Mouse (Mus musculus) small intestine, adult 10 weeks (tissue): ENCODE measurements around the gene Chdh. TPM values are rescaled to one million over a fixed set of nuclear protein-coding genes. Genes with fewer than 3 reads are reported as not detected.

Experiments used
- polyA plus RNA-seq: library from polyadenylated mRNA; stranded (reverse); fragments of 350-450 nt; fragmentation: Illumina TruSeq; extraction: RNeasy Lipid Tissue Mini Kit (QIAGEN cat#74804); gene quantifications from one replicate; pipeline ENCODE4 v1.2.3, GENCODE M21; 2014; ENCODE audit warnings: low replicate concordance

The Chdh gene
- 64.8 TPM for polyA plus RNA-seq

GRCm38 (mm10) chr14:30008733-30009575 lies at the start of gene Chdh, which contains the start of gene Il17rb:
TSS of gene Chdh (plus strand) at chr14:30009023.
TSS of gene Il17rb (minus strand) at chr14:30008896.

GRCm38 (mm10) chr14:29968075-29968821 lies 40.6 kb upstream of the Chdh start, which contains the start of gene Selenok:
TSS of gene Selenok (plus strand) at chr14:29968308.

GRCm38 (mm10) chr14:29978254-29979204 lies 30.3 kb upstream of the Chdh start, which contains the start of gene Actr8:
TSS of gene Actr8 (plus strand) at chr14:29978337.

Other genes starting within 250 kb of the Chdh start
- gene Selenok, start 40.7 kb upstream of the Chdh start, polyA plus RNA-seq: 73.2 TPM
- gene Actr8, start 30.7 kb upstream of the Chdh start, polyA plus RNA-seq: 8.6 TPM
- gene Il17rb, start 127 bp upstream of the Chdh start, polyA plus RNA-seq: 1.5 TPM